Mouse (Mus musculus): ENCODE data around the gene Pafah1b2. TPM values are rescaled to one million over a fixed set of nuclear protein-coding genes. Genes with fewer than 3 reads are reported as not detected.

Gene Pafah1b2
- polyA plus RNA-seq, 2 experiments, result 87.2 to 175 TPM

- peaks cover 34% of the 10 kb centered on the region for H3K4me1 ChIP-seq (ENCODE audit: control insufficient read depth, insufficient read depth, low read length)
- no peak overlapping the region for H3K9ac ChIP-seq (ENCODE audit: low read depth, low read length, severe bottlenecking)
- H3K36me3 ChIP-seq (ENCODE audit: control insufficient read depth, insufficient read depth, low read length), result peaks cover 10% of the 10 kb centered on the region
- DNase-seq (ENCODE audit: low spot score), result peak; percentile 77
- H3K4me3 ChIP-seq (replicated peaks; ENCODE audit: low read length), result no peak overlapping the region
- 34% methylated on average over 9 of the region's 9 CpGs for WGBS
- TF ChIP-seq POLR2A (IDR thresholded peaks at IDR 0.05; ENCODE audit: borderline replicate concordance, extremely low read depth, insufficient read depth, insufficient read length), result no peak
- no peaks in the 10 kb centered on the region for H3K9me3 ChIP-seq (ENCODE audit: control insufficient read depth, low read length)
- peak overlapping the region; percentile 81; the same call in 1 of the 2 replicates for H3K4me2 ChIP-seq (replicated peaks; ENCODE audit: low read depth, low read length, severe bottlenecking)
- no peak for ATAC-seq (ENCODE audit: low FRiP score, low read depth)
- H3K27ac ChIP-seq (replicated peaks; ENCODE audit: low read depth, low read length), result no peak overlapping the region
- H3K27me3 ChIP-seq (ENCODE audit: control insufficient read depth, insufficient read depth, low read length), result no peaks in the 10 kb centered on the region
Measured at GRCm38 (mm10) chr9:46015831-46016230, 3.3 kb upstream of the Pafah1b2 start.

GRCm38 (mm10) chr9:46015081-46015551 lies 2.6 kb upstream of the Pafah1b2 start:
- DNase-seq (ENCODE audit: low spot score) (peak; percentile 32), ATAC-seq (ENCODE audit: low FRiP score, low read depth) (no peak)
- no peak for TF ChIP-seq POLR2A (IDR thresholded peaks at IDR 0.05; ENCODE audit: borderline replicate concordance, extremely low read depth, insufficient read depth, insufficient read length)
- peaks cover 10% of the 10 kb centered on the region for H3K36me3 ChIP-seq (ENCODE audit: control insufficient read depth, insufficient read depth, low read length)
- no peaks in the 10 kb centered on the region for H3K9me3 ChIP-seq (ENCODE audit: control insufficient read depth, low read length)
- no peak overlapping the region for H3K4me3 ChIP-seq (replicated peaks; ENCODE audit: low read length)
- no peak overlapping the region for H3K9ac ChIP-seq (ENCODE audit: low read depth, low read length, severe bottlenecking)
- no peak overlapping the region; the same call in 1 of the 2 replicates for H3K27ac ChIP-seq (replicated peaks; ENCODE audit: low read depth, low read length)
- WGBS, result 27% methylated on average over 8 of the region's 8 CpGs
- H3K27me3 ChIP-seq (ENCODE audit: control insufficient read depth, insufficient read depth, low read length), result no peaks in the 10 kb centered on the region
- H3K4me2 ChIP-seq (replicated peaks; ENCODE audit: low read depth, low read length, severe bottlenecking), result peak overlapping the region; percentile 81; the same call in 1 of the 2 replicates
- H3K4me1 ChIP-seq (ENCODE audit: control insufficient read depth, insufficient read depth, low read length), result peaks cover 34% of the 10 kb centered on the region

- DNase-seq (ENCODE audit: low spot score), result no peak
- no peaks in the 10 kb centered on the region for H3K27me3 ChIP-seq (ENCODE audit: control insufficient read depth, insufficient read depth, low read length)
- peak overlapping the region; percentile 3; the same call in 1 of the 2 replicates for H3K9ac ChIP-seq (ENCODE audit: low read depth, low read length, severe bottlenecking)
- TF ChIP-seq POLR2A (IDR thresholded peaks at IDR 0.05; ENCODE audit: borderline replicate concordance, extremely low read depth, insufficient read depth, insufficient read length), result no peak
- peak overlapping the region; percentile 81 for H3K4me2 ChIP-seq (replicated peaks; ENCODE audit: low read depth, low read length, severe bottlenecking)
- no peaks in the 10 kb centered on the region for H3K9me3 ChIP-seq (ENCODE audit: control insufficient read depth, low read length)
- peaks cover 7% of the 10 kb centered on the region for H3K36me3 ChIP-seq (ENCODE audit: control insufficient read depth, insufficient read depth, low read length)
- 4% methylated on average over 10 of the region's 10 CpGs for WGBS
- ATAC-seq (ENCODE audit: low FRiP score, low read depth), result no peak
- no peak overlapping the region for H3K27ac ChIP-seq (replicated peaks; ENCODE audit: low read depth, low read length)
- H3K4me3 ChIP-seq (replicated peaks; ENCODE audit: low read length), result peak overlapping the region; percentile 99
- H3K4me1 ChIP-seq (ENCODE audit: control insufficient read depth, insufficient read depth, low read length), result peaks cover 34% of the 10 kb centered on the region
Measured at GRCm38 (mm10) chr9:46014251-46014681, 1.8 kb upstream of the Pafah1b2 start.

- Histone ChIP-seq H3K27ac (replicated peaks; ENCODE audit: low read depth, low read length) (0 out of 2 replicates have a peak overlapping the region, but pooled peaks have one; percentile 83), H3K4me1 (ENCODE audit: control insufficient read depth, insufficient read depth, low read length) (peaks cover 34% of the 10 kb centered on the region), H3K4me2 (replicated peaks; ENCODE audit: low read depth, low read length, severe bottlenecking) (peak overlapping the region; percentile 81), H3K36me3 (ENCODE audit: control insufficient read depth, insufficient read depth, low read length) (peaks cover under 1% of the 10 kb centered on the region), H3K4me3 (replicated peaks; ENCODE audit: low read length) (peak overlapping the region; percentile 99), H3K9ac (ENCODE audit: low read depth, low read length, severe bottlenecking) (peak overlapping the region; percentile 97), H3K27me3 (ENCODE audit: control insufficient read depth, insufficient read depth, low read length) (no peaks in the 10 kb centered on the region), H3K9me3 (ENCODE audit: control insufficient read depth, low read length) (no peaks in the 10 kb centered on the region)
- no peak for DNase-seq (ENCODE audit: low spot score)
- TF ChIP-seq POLR2A (IDR thresholded peaks at IDR 0.05; ENCODE audit: borderline replicate concordance, extremely low read depth, insufficient read depth, insufficient read length), result no peak
- WGBS, result 2% methylated on average over 5 of the region's 5 CpGs
- no peak for ATAC-seq (ENCODE audit: low FRiP score, low read depth)
Measured at GRCm38 (mm10) chr9:46013616-46014015, 1.1 kb upstream of the Pafah1b2 start.

DNA sequence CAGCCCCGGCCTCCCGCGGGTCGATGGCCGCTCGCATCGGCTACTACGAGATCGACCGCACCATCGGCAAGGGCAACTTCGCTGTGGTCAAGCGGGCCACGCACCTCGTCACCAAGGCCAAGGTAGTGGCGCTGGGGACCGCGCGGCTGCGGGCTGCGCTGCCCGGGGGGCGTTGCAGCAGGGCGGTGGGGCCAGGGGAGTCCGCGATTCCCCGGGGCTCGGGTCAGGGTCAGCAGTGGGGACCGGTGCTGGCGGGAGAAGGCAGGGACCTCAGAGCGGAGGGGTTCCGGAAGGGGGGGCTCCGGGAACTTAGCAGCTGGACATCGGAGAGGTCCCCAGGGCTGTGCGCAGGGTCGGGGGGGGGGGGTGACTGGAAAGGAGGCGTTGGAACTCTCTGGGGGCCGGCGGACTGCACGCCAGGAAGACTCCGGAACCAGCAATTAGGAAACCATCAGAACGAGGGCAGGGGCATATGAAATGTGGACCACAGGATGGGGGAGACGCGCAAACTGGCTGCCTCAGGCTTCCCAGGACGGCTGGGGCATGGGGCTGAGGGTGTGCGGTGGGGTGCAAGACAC lies 608 bp upstream of the Pafah1b2 start:
- H3K27ac ChIP-seq (replicated peaks; ENCODE audit: low read depth, low read length), result peak overlapping the region; percentile 83
- ATAC-seq (ENCODE audit: low FRiP score, low read depth) (peak; percentile 9), DNase-seq (ENCODE audit: low spot score) (no peak)
- H3K4me1 ChIP-seq (ENCODE audit: control insufficient read depth, insufficient read depth, low read length), result peaks cover 34% of the 10 kb centered on the region
- no peak for TF ChIP-seq POLR2A (IDR thresholded peaks at IDR 0.05; ENCODE audit: borderline replicate concordance, extremely low read depth, insufficient read depth, insufficient read length)
- no peaks in the 10 kb centered on the region for H3K27me3 ChIP-seq (ENCODE audit: control insufficient read depth, insufficient read depth, low read length)
- WGBS, result under 1% methylated on average over 45 of the region's 46 CpGs
- H3K9ac ChIP-seq (ENCODE audit: low read depth, low read length, severe bottlenecking), result peak overlapping the region; percentile 97
- peak overlapping the region; percentile 81 for H3K4me2 ChIP-seq (replicated peaks; ENCODE audit: low read depth, low read length, severe bottlenecking)
- H3K4me3 ChIP-seq (replicated peaks; ENCODE audit: low read length), result peak overlapping the region; percentile 99
- no peaks in the 10 kb centered on the region for H3K36me3 ChIP-seq (ENCODE audit: control insufficient read depth, insufficient read depth, low read length)
- H3K9me3 ChIP-seq (ENCODE audit: control insufficient read depth, low read length), result no peaks in the 10 kb centered on the region

All from limb, embryonic 14.5 days (tissue).